Mouse (Mus musculus): ENCODE measurements around the gene Ccdc9b. TPM values are rescaled to one million over a fixed set of nuclear protein-coding genes. Genes with fewer than 3 reads are reported as not detected.

Ccdc9b gene
- polyA plus RNA-seq, 1 experiment from 2014 or later, result 0.33 TPM

DNA sequence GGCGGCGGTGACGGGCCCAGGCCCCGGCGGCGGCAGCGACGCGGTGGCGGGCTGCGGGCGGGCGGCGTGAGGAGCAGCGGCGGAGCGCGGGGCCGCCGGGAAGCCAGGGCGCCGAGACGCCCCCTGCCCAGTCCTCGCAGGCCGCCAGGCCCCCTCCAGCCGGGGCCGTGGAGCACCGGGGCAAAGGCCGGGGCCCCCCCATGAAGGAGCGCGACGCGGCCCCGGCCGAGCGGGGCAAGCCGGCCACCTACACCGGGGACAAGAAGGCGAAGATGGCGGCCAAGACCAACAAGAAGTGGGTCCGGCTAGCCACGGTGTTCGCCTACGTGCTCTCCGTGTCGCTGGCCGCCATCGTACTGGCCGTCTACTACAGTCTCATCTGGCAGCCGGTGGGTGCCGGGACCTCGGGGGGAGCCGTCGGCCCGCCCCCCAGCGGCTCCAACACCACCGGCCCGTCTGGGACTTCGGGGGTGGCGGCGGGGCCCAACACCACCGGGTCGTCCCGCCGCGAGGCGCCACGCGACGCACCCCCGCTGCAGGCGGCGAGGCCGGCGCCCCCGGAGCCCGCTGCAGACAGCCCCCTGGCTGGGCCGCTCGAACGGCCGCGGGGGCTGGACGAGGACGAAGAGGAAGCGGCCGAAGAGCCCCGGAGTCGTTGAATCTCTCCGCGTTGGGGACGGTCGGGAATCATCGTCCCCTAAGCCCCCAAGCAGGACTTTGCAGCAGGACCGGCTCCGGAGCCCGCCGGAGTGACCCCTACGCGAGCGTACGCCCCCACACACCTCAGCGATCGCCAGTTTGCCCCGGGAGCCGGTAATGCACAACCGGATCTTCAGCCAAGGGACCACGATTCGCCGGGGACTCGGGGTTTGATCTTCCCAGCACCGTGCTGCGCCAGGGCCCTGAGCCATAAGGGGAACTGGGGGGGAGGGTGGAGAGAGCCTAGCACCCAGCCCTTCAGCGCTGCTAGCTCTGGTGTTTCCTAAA is 16.3 kb downstream of the Ccdc9b start:
- Histone ChIP-seq H3K4me3 (ENCODE audit: inconsistent target) (peak overlapping the region; percentile 14; the same call in 1 of the 2 replicates), H3K27ac (no peak overlapping the region), H3K36me3 (ENCODE audit: inconsistent target) (no peaks in the 10 kb centered on the region), H3K79me2 (ENCODE audit: inconsistent target) (no peaks in the 10 kb centered on the region)
- 2% methylated on average over 107 of the region's 113 CpGs for WGBS (ENCODE audit: missing documents)

DNA sequence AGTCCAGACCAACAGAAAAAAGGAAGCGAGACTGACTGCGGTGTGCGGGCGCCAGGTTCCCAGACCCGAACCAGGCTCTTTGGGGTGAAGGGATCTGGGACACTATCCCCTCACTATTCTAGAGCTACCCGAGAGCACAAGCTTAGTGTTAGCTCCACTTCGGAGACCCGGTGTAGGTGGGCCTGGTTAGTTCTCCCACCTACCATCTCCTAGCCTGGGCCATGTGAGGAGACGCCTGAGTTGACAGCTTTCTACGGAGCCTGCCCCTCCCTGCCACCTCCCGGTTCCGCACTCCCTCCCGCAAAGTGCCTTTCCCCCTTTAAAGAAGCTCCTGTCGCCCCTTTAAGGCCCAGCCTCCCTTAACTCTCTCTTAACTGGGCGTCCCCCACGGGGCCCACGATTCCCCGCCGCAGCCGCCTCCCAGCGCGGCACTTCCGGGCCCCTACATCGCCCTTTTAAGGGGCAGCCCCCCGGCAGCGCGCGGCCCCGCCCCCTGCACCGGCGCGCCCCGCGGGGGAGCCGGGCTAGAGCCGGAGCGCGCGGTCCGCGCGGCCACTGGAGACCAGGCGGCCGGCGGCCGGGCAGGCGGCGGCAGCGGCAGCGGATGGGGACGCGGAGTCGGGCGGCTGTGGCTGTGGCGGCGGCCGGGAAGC is 17.1 kb downstream of the Ccdc9b start, which contains the start of gene Inafm2:
Gene Inafm2, plus strand, starts transcription at position 527 of the 653 bp plus-strand sequence.
- Histone ChIP-seq H3K27ac (no peak within 1 kb of the TSS), H3K4me3 (ENCODE audit: inconsistent target) (peak within 1 kb of the TSS; percentile 27), H3K79me2 (ENCODE audit: inconsistent target) (no peaks in the 10 kb centered on the region), H3K36me3 (ENCODE audit: inconsistent target) (no peaks in the 10 kb centered on the region)
- WGBS (ENCODE audit: missing documents), result under 1% methylated on average over 35 of the region's 57 CpGs

DNA sequence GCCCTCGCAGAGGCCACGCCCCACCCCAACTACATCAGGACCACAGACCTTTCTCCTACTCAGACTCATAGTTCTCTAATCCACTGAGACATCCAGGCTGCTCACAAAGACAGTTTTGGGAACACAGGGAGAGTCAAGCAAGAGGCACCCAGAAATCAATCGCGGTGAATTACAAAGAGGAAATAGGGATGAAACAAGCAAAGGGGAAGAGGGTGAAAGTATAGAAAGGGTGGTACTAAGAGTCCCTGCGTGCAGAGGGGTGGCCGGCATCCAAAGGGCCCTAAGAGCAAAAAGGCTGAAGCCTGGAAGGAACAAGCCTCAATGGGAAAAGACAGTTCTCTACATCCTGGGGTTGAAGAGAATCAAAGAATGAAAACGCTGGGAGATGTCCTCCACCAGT is 17.8 kb downstream of the Ccdc9b start:
- 6% methylated on average over 7 of the region's 7 CpGs for WGBS (ENCODE audit: missing documents)
- Histone ChIP-seq H3K4me3 (ENCODE audit: inconsistent target) (no peak overlapping the region), H3K36me3 (ENCODE audit: inconsistent target) (no peaks in the 10 kb centered on the region), H3K79me2 (ENCODE audit: inconsistent target) (no peaks in the 10 kb centered on the region), H3K27ac (no peak overlapping the region)

DNA sequence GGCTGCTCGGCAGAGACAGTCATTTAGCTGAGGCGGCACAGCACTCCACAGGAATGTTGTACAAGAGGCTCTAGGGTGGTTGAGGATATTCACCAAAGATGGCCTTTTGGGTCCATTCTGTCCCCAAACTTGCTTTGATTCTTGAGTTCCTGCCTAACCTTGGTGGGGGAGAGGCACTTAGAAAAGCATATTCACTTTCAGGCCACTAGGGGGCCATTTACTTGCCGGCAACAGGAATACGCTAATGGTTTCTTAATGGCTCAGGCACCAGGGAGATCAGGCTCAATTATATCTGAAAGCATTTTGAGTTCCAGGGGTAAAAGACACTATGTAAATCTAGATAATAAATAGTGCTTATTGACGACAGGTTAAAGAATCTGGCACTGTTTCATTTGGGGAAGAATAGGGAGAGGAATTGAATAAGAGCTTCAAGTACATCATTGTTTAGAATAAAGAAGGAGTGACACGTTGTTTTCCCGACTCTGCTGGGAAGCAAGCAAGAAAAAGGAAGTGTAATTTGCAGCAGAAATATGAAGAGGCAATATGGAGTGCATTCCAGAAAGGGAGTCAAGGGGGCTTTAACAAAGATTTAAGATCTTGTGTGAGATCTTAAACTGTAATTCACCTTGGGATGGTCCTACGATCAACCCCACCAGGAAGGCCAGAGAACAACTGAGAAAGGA is 19.1 kb downstream of the Ccdc9b start:
- Histone ChIP-seq H3K79me2 (ENCODE audit: inconsistent target) (no peaks in the 10 kb centered on the region), H3K4me3 (ENCODE audit: inconsistent target) (no peak overlapping the region), H3K27ac (no peak overlapping the region), H3K36me3 (ENCODE audit: inconsistent target) (no peaks in the 10 kb centered on the region)
- WGBS (ENCODE audit: missing documents), result 22% methylated on average over 8 of the region's 8 CpGs

DNA sequence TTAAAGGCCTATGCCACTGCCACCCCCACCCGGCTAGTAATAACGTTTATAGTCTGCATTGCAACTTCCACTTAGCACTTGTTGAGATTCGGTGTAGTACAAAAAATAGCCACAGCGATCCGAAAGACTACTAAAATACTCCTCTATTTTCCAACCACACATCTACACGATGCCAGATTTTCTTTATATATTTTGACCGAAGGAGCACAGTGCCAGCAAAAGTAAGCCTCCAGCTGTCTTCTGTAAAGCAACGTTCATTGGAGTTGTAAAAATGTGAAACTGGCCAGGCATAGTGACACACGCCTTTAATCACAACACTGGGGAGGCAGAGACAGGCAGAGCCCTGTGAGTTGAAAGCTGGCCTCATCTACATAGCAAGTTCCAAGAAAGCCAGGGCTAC is 21.3 kb downstream of the Ccdc9b start:
- Histone ChIP-seq H3K79me2 (ENCODE audit: inconsistent target) (no peaks in the 10 kb centered on the region), H3K4me3 (ENCODE audit: inconsistent target) (no peak overlapping the region), H3K36me3 (ENCODE audit: inconsistent target) (no peaks in the 10 kb centered on the region), H3K27ac (no peak overlapping the region)
- WGBS (ENCODE audit: missing documents), result 79% methylated on average over 9 of the region's 9 CpGs

DNA sequence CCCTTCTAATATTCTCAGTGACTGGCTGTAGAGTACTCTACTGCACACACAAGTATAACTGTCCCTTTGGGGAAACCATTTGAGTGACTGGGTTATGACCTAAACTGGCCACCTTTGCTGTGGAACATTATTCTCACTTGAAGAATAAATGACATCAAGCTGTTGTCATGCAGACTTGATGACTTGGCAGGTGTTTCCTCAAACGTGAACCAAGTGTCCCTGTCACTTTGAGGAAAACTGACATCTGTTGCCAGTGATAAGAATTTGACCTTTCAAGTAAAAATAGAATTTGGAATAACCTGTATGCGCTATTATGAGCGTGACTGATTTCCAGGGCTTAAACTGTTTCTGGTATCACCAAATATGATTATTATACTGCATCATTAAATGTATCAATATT is 22.1 kb downstream of the Ccdc9b start:
- no peaks in the 10 kb centered on the region for H3K36me3 ChIP-seq (ENCODE audit: inconsistent target)
- no peaks in the 10 kb centered on the region for H3K79me2 ChIP-seq (ENCODE audit: inconsistent target)
- H3K27ac ChIP-seq, result no peak overlapping the region
- H3K4me3 ChIP-seq (ENCODE audit: inconsistent target), result no peak overlapping the region
- 63% methylated on average over 3 of the region's 3 CpGs for WGBS (ENCODE audit: missing documents)

DNA sequence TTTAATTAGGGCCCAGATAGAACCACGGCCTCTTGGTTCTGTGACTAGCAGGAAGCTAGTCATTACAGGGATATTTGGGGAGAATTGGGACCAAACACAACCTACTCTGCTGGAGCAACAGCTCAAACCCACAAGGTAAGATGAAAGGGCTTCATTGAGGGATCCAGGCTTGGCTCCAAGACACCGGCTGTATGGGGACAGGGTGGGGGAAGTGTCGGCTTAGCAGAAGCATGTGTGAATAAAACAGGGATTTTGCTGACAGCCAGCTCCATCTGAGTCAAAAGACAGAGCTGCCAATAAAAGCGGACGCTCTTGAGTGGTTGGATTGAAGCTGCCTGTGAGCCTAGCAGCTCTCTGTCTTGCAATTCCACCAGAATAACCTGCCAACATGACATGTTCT is 29.1 kb downstream of the Ccdc9b start:
- 97% methylated on average over 5 of the region's 5 CpGs for WGBS (ENCODE audit: missing documents)
- Histone ChIP-seq H3K36me3 (ENCODE audit: inconsistent target) (no peaks in the 10 kb centered on the region), H3K4me3 (ENCODE audit: inconsistent target) (no peak overlapping the region), H3K79me2 (ENCODE audit: inconsistent target) (no peaks in the 10 kb centered on the region), H3K27ac (no peak overlapping the region)

DNA sequence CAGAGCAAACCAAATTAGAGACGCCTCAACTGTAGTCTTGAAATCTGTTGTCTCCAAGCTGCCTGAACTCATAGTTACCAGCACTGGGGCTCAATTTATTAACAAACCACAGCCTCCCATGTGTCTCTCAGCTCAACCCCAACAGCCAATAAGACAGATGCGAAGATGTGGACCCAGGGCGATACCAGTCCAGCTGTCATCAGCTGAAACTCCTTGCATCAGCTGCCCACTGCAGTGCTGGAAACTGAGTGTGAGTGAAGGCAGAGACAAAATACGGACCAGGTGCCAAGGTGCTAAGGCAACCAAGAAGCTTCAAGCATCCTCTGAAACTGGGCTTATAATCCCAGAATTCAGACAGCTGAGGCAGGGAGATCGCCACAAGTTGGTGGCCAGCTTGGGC is 30.5 kb downstream of the Ccdc9b start:
- WGBS (ENCODE audit: missing documents), result 97% methylated on average over 5 of the region's 5 CpGs
- H3K36me3 ChIP-seq (ENCODE audit: inconsistent target), result no peaks in the 10 kb centered on the region
- peaks cover under 1% of the 10 kb centered on the region; the same call in 1 of the 2 replicates for H3K79me2 ChIP-seq (ENCODE audit: inconsistent target)
- no peak overlapping the region for H3K4me3 ChIP-seq (ENCODE audit: inconsistent target)
- H3K27ac ChIP-seq, result no peak overlapping the region

DNA sequence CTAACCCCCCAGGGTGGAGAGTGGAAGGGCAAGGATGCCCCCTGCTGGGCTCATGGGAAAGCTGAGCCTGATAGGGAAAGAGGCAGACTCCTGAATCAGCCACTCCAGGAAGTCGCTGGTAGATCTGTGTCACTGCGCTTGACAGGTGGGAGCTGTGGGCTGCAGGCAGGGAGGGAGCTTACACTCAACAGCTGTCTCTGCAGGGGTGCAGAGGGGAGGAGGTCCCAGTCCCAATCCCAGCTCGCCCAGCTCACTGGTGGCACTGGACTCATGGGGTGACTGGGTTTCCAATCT is 31.9 kb downstream of the Ccdc9b start:
- H3K79me2 ChIP-seq (ENCODE audit: inconsistent target), result peaks cover 15% of the 10 kb centered on the region; the same call in 1 of the 2 replicates
- H3K4me3 ChIP-seq (ENCODE audit: inconsistent target), result no peak overlapping the region

DNA sequence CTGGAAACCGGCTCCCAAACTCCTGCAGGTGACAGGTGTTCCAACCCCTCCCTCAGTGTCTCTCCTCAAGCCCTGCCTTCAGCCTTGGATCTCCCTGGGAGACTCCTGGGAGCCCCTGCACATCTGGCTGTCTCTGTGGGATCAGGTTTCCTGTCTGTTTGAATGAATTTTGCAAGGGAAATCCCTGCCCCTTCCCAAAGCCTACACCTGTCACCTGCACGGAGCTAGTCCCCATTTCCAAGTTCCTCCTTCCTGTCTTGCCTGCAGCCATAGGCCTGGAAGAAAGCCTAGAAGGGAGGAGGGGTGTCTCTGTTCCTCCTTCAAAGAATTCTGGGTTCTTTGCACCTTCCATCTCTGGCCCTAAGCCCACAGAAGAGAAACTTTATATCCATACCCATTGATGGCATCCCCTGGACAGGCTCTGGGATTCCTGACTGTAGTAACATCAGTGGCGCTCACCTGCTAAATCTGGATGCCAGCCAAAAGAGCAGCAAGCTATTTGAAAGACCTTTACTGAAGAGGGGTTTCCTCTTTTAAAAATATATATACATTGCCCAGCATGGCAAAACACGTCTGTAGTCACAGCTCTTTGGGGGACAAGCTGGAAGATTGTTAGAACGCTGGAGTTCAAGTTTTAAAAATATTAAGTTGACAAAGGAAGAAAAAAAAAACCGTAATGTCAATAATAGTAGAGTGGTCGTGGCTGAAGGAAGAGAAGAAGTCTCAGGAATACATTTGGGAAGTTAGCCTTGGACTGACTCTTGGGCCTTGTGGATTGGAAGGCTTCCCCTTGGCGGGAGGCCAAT is 32.4 kb downstream of the Ccdc9b start:
- 24% methylated on average over 8 of the region's 8 CpGs for WGBS (ENCODE audit: missing documents)
- Histone ChIP-seq H3K79me2 (ENCODE audit: inconsistent target) (peaks cover 15% of the 10 kb centered on the region; the same call in 1 of the 2 replicates), H3K4me3 (ENCODE audit: inconsistent target) (no peak overlapping the region), H3K27ac (no peak overlapping the region), H3K36me3 (ENCODE audit: inconsistent target) (no peaks in the 10 kb centered on the region; the same call in 1 of the 2 replicates)

More for the DNA sequence above, 31.9 kb downstream of the Ccdc9b start:
- H3K36me3 ChIP-seq (ENCODE audit: inconsistent target), result no peaks in the 10 kb centered on the region
- H3K27ac ChIP-seq, result no peak overlapping the region
- 0% methylated on average over 3 of the region's 3 CpGs for WGBS (ENCODE audit: missing documents)

DNA sequence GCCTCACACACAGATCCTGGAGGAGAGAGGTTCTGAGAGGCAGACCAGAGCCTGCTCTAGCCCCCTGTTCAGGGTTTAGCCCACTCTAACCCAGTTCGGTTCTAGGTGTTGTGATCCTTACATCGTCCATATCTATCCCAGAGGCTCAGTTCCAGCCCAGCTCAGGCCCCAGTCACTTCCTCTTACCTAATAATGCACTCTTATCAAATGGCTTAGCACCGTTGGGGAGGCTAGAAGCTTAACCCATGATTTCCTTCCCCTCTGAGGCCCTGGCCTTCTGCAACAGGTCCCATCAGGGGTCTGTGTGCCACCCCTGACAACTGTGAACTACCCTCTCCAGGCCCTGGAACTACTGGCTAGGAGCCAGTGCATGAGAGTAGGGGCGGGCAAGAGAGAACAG is 33.3 kb downstream of the Ccdc9b start:
- Histone ChIP-seq H3K27ac (peak overlapping the region; percentile 87), H3K36me3 (ENCODE audit: inconsistent target) (peaks cover 7% of the 10 kb centered on the region; the same call in 1 of the 2 replicates), H3K4me3 (ENCODE audit: inconsistent target) (no peak overlapping the region), H3K79me2 (ENCODE audit: inconsistent target) (peaks cover 15% of the 10 kb centered on the region; the same call in 1 of the 2 replicates)
- 29% methylated on average over 4 of the region's 4 CpGs for WGBS (ENCODE audit: missing documents)

DNA sequence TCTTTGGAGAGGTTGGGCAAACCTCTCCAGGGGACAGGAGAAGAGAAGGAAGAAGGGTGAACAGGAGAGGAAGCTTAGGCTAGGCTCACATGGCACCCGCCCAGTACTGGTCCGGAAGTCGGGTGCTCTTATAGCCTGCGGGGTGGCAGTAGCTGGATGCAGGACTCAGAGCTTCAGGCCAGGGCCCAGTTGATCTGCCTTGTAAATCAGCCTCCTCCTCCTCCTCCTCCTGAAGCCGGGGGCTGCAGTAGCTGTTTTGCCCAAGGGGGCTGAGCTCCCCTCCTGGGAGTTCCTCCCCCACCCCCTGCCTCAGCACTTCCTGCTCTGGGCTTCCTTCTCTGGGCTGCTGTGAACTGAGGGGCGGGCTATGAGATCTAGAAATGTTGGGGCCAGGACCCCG is 34.1 kb downstream of the Ccdc9b start, which contains the start of gene Plcb2:
Gene Plcb2, minus strand, starts transcription at position 102 of the 400 bp plus-strand sequence.
- 3% methylated on average over 6 of the region's 7 CpGs for WGBS (ENCODE audit: missing documents)
- Histone ChIP-seq H3K36me3 (ENCODE audit: inconsistent target) (peaks cover 13% of the 10 kb centered on the region; the same call in 1 of the 2 replicates), H3K27ac (peak within 1 kb of the TSS; percentile 87), H3K79me2 (ENCODE audit: inconsistent target) (peaks cover 15% of the 10 kb centered on the region; the same call in 1 of the 2 replicates), H3K4me3 (ENCODE audit: inconsistent target) (peak within 1 kb of the TSS; percentile 59)

DNA sequence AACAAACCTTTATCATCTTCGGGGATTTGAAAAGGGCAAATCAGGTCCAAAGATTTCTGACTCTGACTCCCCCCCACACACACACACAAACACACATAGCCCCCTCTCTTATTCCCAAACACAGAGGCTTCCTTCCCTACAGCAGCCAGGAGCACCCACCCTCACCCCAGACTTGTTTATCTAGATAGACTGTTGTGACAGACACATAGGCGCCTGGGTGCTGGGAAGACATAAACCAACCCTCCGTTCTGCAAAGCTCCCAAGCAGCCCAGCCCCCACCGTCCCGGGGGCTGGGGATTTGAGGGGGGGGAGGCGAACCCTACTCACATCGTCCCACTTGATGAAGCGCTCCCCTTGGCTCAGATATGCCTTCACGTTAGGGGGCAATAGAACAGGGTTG is 34.5 kb downstream of the Ccdc9b start:
- Histone ChIP-seq H3K79me2 (ENCODE audit: inconsistent target) (peaks cover 15% of the 10 kb centered on the region; the same call in 1 of the 2 replicates), H3K4me3 (ENCODE audit: inconsistent target) (peak overlapping the region; percentile 59), H3K36me3 (ENCODE audit: inconsistent target) (peaks cover 17% of the 10 kb centered on the region; the same call in 1 of the 2 replicates), H3K27ac (peak overlapping the region; percentile 87)
- WGBS (ENCODE audit: missing documents), result 6% methylated on average over 9 of the region's 9 CpGs

DNA sequence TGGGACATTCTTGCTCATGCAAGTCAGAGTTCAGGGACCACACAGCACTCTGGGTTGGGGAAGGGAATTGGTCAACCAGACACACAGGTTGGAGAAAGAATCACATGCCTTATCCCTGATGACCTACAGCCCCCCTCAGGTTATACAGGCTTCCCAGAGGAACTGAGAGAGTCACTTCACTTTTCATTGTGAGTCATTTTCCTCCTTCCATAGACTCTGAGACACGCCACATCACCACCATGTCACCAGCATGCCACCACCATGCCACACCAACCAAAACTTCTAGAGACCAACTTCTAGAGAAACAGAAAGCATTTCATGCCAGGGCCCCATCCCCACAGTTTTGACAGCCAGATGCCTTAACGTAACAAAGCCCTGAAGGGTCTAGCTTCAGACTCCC is 35.6 kb downstream of the Ccdc9b start:
- Histone ChIP-seq H3K27ac (peak overlapping the region; percentile 87), H3K79me2 (ENCODE audit: inconsistent target) (peaks cover 15% of the 10 kb centered on the region; the same call in 1 of the 2 replicates), H3K4me3 (ENCODE audit: inconsistent target) (peak overlapping the region; percentile 59), H3K36me3 (ENCODE audit: inconsistent target) (peaks cover 27% of the 10 kb centered on the region; the same call in 1 of the 2 replicates)
- WGBS (ENCODE audit: missing documents), result 67% methylated on average over 2 of the region's 2 CpGs
